Mouse (Mus musculus): ENCODE measurements at regions not wholly inside any gene's neighbourhood (a gene's known extent, or its start where the extent isn't known, plus 50 kb on each side); places are given as distances from the start of the nearest gene placed in this dataset.

DNA sequence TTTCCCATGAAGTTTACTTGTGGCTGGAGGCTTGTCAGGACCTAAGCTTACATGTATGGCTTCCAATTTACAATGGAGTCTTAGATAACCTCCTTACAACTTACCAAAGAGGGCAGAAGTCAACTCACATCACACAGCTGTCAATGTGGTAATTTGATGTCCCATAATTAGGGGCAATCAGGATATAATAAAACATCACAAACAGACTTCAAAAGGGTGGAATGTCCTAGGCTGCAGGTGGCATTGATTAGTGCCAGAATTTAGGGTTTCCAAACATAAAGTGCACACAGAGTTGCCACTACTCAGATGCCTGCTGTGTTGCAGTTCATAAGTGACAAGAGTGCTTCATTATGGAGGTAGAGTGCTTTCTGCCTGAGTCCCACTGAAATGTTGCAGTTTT is 227.9 kb downstream of the Rnd3 start:
- TF ChIP-seq CTCF (IDR thresholded peaks at IDR 0.05; ENCODE audit: borderline replicate concordance, insufficient read depth, low read length): no peak
- TF ChIP-seq POLR2A (IDR thresholded peaks at IDR 0.05; ENCODE audit: low read depth, low read length): no peak
